Mouse (Mus musculus) liver (tissue): ENCODE measurements around the gene Klra5.
"Not testable (repeated sequence)": the region's sequence is repeated elsewhere in the genome, so short reads cannot be mapped to it uniquely, and the experiment has no call there.

ENCODE experiments used
- DNase-seq: peaks from one replicate; pipeline ENCODE4 v3.0.0-alpha.2; 2020; ENCODE audit warnings: mixed read lengths

The Klra5 gene

GRCm38 (mm10) chr6:129917476-129917946 lies at the start of gene Klra5:
Klra5 (minus strand) TSS chr6:129917650.
- not testable (repeated sequence) for DNase-seq

- DNase-seq, result no peak
These were observed 454 bp downstream of the Klra5 start for GRCm38 (mm10) chr6:129916996-129917395.

GRCm38 (mm10) chr6:129882525-129882924 lies 34.9 kb downstream of the Klra5 start:
- DNase-seq, result no peak

DNA sequence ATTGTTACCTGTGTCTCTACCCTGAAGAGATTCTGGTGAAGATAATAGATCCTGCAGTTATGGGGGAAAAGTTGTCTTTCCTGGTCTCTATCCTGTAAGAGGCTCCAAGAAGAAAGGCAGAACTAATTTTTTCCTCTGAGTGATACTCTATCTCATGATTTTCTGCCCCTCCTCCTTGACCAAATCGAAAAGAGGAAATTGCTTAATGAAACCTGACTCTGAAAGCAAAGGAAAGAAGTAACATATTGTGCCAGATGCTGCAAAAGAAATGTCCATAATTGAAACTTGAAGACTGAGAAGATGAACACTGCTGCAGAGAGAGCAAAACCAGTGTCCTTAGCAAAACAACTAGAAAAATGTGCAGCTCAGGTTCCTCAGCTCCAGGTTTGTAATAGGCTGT lies 40.9 kb downstream of the Klra5 start, which contains the start of gene Klra17:
Gene Klra17, minus strand, starts transcription at position 124 of the 400 bp plus-strand sequence.
- no peak for DNase-seq

DNA sequence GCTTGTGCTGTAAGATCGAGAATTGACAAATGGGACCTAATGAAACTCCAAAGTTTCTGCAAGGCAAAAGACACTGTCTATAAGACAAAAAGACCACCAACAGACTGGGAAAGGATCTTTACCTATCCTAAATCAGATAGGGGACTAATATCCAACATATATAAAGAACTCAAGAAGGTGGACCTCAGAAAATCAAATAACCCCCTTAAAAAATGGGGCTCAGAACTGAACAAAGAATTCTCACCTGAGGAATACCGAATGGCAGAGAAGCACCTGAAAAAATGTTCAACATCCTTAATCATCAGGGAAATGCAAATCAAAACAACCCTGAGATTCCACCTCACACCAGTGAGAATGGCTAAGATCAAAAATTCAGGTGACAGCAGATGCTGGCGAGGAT lies 55.1 kb downstream of the Klra5 start, which contains the start of gene Gm17631:
Gene Gm17631, plus strand, starts transcription at position 301 of the 400 bp plus-strand sequence.
- not testable (repeated sequence) for DNase-seq
